Comparison of ENCODE assay signal across 22 mouse cellular contexts in genomic region chr5:4355609-4356224, GRCm38 (mm10).
A peak's percentile ranks its signal among the peaks of the same experiment; 100 is the strongest.
DNase-seq lines count a peak whose midpoint lies in the region; ATAC-seq lines count a peak whose summit lies in the region.
"Had no signal": no experiment of that assay in that cellular context is flagged by ENCODE, and none has a peak within 500 bp of the region (broad histone marks: within the 10 kb centered on the region; RNA-seq: fewer than 3 reads in every experiment).

No protein-coding gene starts in this region.

- no peak overlapping the region for H3K27ac ChIP-seq in forebrain, embryonic 12.5 days
- no peak overlapping the region for H3K27ac ChIP-seq in forebrain, embryonic 14.5 days (ENCODE audit: low read depth, low read length)
- H3K27ac ChIP-seq in embryonic facial prominence, embryonic 11.5 days (replicated peaks; ENCODE audit: low read depth, low read length) = no peak overlapping the region
- no peak overlapping the region for H3K27ac ChIP-seq in limb, embryonic 13.5 days
- H3K27ac ChIP-seq: embryonic facial prominence, embryonic 15.5 days; forebrain, embryonic 15.5 days; hindbrain, embryonic 15.5 days; layer of hippocampus, adult 2 months had no signal

- H3K36me3 ChIP-seq in forebrain, embryonic 12.5 days (replicated peaks) = no peaks in the 10 kb centered on the region
- no peaks in the 10 kb centered on the region for H3K36me3 ChIP-seq in forebrain, embryonic 14.5 days (ENCODE audit: control insufficient read depth, insufficient read depth, low read length)
- no peaks in the 10 kb centered on the region for H3K36me3 ChIP-seq in embryonic facial prominence, embryonic 11.5 days (replicated peaks; ENCODE audit: control insufficient read depth, insufficient read depth, low read depth, low read length)
- H3K36me3 ChIP-seq in limb, embryonic 13.5 days = no peaks in the 10 kb centered on the region
- H3K36me3 ChIP-seq: embryonic facial prominence, embryonic 15.5 days; forebrain, embryonic 15.5 days; hindbrain, embryonic 15.5 days had no signal

- DNase-seq in forebrain, embryonic 14.5 days (ENCODE audit: low spot score) = no peak
- DNase-seq in 3T3-L1 (ENCODE audit: low read depth, low spot score) = peak; percentile 10
- DNase-seq in embryonic facial prominence, embryonic 11.5 days (ENCODE audit: low spot score) = peak; percentile 48
- DNase-seq in kidney, adult 8-10 months = no peak
- DNase-seq in ovary, postnatal 14 days (ENCODE audit: low spot score) = no peak
- no peak for DNase-seq in kidney, postnatal 36 days
- DNase-seq: cerebellum, adult 8-10 months; gastrocnemius, postnatal 25 days; kidney, postnatal 10 days; layer of hippocampus, postnatal 36 days; lung, adult 18-20 months; retina, postnatal 1 day; thymus, adult 2 months had no signal

- no peak overlapping the region for H3K9ac ChIP-seq in forebrain, embryonic 12.5 days
- H3K9ac ChIP-seq in forebrain, embryonic 14.5 days (ENCODE audit: low read length) = no peak overlapping the region
- no peak overlapping the region for H3K9ac ChIP-seq in embryonic facial prominence, embryonic 11.5 days (replicated peaks; ENCODE audit: low read length)
- no peak overlapping the region for H3K9ac ChIP-seq in limb, embryonic 13.5 days
- H3K9ac ChIP-seq: embryonic facial prominence, embryonic 15.5 days; forebrain, embryonic 15.5 days; hindbrain, embryonic 15.5 days had no signal

- H3K27me3 ChIP-seq in forebrain, embryonic 12.5 days = no peaks in the 10 kb centered on the region
- no peaks in the 10 kb centered on the region for H3K27me3 ChIP-seq in forebrain, embryonic 14.5 days (replicated peaks; ENCODE audit: control insufficient read depth, insufficient read depth, low read length)
- no peaks in the 10 kb centered on the region for H3K27me3 ChIP-seq in embryonic facial prominence, embryonic 11.5 days (ENCODE audit: control insufficient read depth, insufficient read depth, low read length)
- H3K27me3 ChIP-seq in limb, embryonic 13.5 days = no peaks in the 10 kb centered on the region
- H3K27me3 ChIP-seq: CH12.LX; embryonic facial prominence, embryonic 15.5 days; forebrain, embryonic 15.5 days; hindbrain, embryonic 15.5 days had no signal

- no peak overlapping the region for H3K4me3 ChIP-seq in forebrain, embryonic 12.5 days (replicated peaks)
- H3K4me3 ChIP-seq in forebrain, embryonic 14.5 days (ENCODE audit: low read depth, low read length) = no peak overlapping the region
- no peak overlapping the region for H3K4me3 ChIP-seq in embryonic facial prominence, embryonic 11.5 days (ENCODE audit: low read depth, low read length)
- no peak overlapping the region for H3K4me3 ChIP-seq in limb, embryonic 13.5 days
- H3K4me3 ChIP-seq: embryonic facial prominence, embryonic 15.5 days; forebrain, embryonic 15.5 days; hindbrain, embryonic 15.5 days; layer of hippocampus, adult 2 months had no signal

- no peak overlapping the region for H3K4me2 ChIP-seq in forebrain, embryonic 12.5 days
- no peak overlapping the region for H3K4me2 ChIP-seq in forebrain, embryonic 14.5 days (ENCODE audit: low read length)
- H3K4me2 ChIP-seq in embryonic facial prominence, embryonic 11.5 days (ENCODE audit: low read depth, low read length) = no peak overlapping the region
- 0 out of 2 replicates have a peak overlapping the region, but pooled peaks have one; percentile 21 for H3K4me2 ChIP-seq in limb, embryonic 13.5 days (replicated peaks)
- H3K4me2 ChIP-seq: embryonic facial prominence, embryonic 15.5 days; forebrain, embryonic 15.5 days; hindbrain, embryonic 15.5 days; liver, embryonic 11.5 days had no signal

- WGBS in forebrain, embryonic 12.5 days = 34% methylated on average over 7 of the region's 7 CpGs
- WGBS in forebrain, embryonic 14.5 days = 37% methylated on average over 7 of the region's 7 CpGs
- 42% methylated on average over 7 of the region's 7 CpGs for WGBS in embryonic facial prominence, embryonic 11.5 days
- WGBS in limb, embryonic 13.5 days = 30% methylated on average over 7 of the region's 7 CpGs

- 0 out of 2 replicates have a peak, but pooled peaks have one; percentile 39 for ATAC-seq in forebrain, embryonic 12.5 days (ENCODE audit: low FRiP score)
- ATAC-seq in forebrain, embryonic 14.5 days = no peak
- no peak for ATAC-seq in embryonic facial prominence, embryonic 11.5 days (replicated peaks; ENCODE audit: insufficient number of reproducible peaks, low FRiP score, low TSS enrichment, low read depth)
- 0 out of 2 replicates have a peak, but pooled peaks have one; percentile 60 for ATAC-seq in limb, embryonic 13.5 days (ENCODE audit: low FRiP score, low read depth)
- ATAC-seq: forebrain, embryonic 15.5 days; intestine, postnatal 0 days had no signal

- H3K4me1 ChIP-seq in forebrain, embryonic 12.5 days = peaks cover 10% of the 10 kb centered on the region; the same call in 1 of the 2 replicates
- no peaks in the 10 kb centered on the region for H3K4me1 ChIP-seq in forebrain, embryonic 14.5 days (ENCODE audit: control insufficient read depth, insufficient read depth, low read length)
- H3K4me1 ChIP-seq in embryonic facial prominence, embryonic 11.5 days (ENCODE audit: control insufficient read depth, insufficient read depth, low read length) = no peaks in the 10 kb centered on the region
- H3K4me1 ChIP-seq in limb, embryonic 13.5 days = peaks cover 23% of the 10 kb centered on the region
- H3K4me1 ChIP-seq: forebrain, embryonic 15.5 days had no signal

- H3K9me3 ChIP-seq in forebrain, embryonic 12.5 days = no peaks in the 10 kb centered on the region
- H3K9me3 ChIP-seq in forebrain, embryonic 14.5 days (replicated peaks; ENCODE audit: control insufficient read depth, low read length) = no peaks in the 10 kb centered on the region
- no peaks in the 10 kb centered on the region for H3K9me3 ChIP-seq in embryonic facial prominence, embryonic 11.5 days (replicated peaks; ENCODE audit: control insufficient read depth, low read length)
- no peaks in the 10 kb centered on the region for H3K9me3 ChIP-seq in limb, embryonic 13.5 days
- H3K9me3 ChIP-seq: embryonic facial prominence, embryonic 15.5 days; forebrain, embryonic 15.5 days; hindbrain, embryonic 15.5 days had no signal

Comparison
In these comparisons a context has a peak if more than half of its experiments do, and no peak if none do; other contexts are left out.
1. ATAC-seq: peak in forebrain, embryonic 12.5 days (single experiment) and limb, embryonic 13.5 days (single experiment); none in forebrain, embryonic 14.5 days (single experiment) and embryonic facial prominence, embryonic 11.5 days (single experiment).
2. DNase-seq: peak in 3T3-L1 (single experiment) and embryonic facial prominence, embryonic 11.5 days (single experiment); none in forebrain, embryonic 14.5 days (single experiment), kidney, adult 8-10 months (0 of 2), ovary, postnatal 14 days (single experiment) and kidney, postnatal 36 days (0 of 2).